Mouse (Mus musculus): ENCODE results near the gene Rimkla. TPM values are rescaled to one million over a fixed set of nuclear protein-coding genes. Genes with fewer than 3 reads are reported as not detected.

Gene Rimkla
- polyA plus RNA-seq, 1 experiment from 2014 or later = 18.4 TPM

GRCm38 (mm10) chr4:119463756-119464419 is 28.5 kb downstream of the Rimkla start:
- no peaks in the 10 kb centered on the region for H3K36me3 ChIP-seq
- H3K4me1 ChIP-seq = peaks cover 20% of the 10 kb centered on the region; the same call in 1 of the 2 replicates
- H3K9ac ChIP-seq = no peak overlapping the region
- WGBS = 83% methylated on average over 13 of the region's 13 CpGs
- no peak overlapping the region for H3K27ac ChIP-seq
- H3K27me3 ChIP-seq (replicated peaks) = no peaks in the 10 kb centered on the region
- ATAC-seq (ENCODE audit: low FRiP score, low read depth) = no peak
- H3K4me3 ChIP-seq = no peak overlapping the region
- H3K4me2 ChIP-seq (replicated peaks) = no peak overlapping the region
- H3K9me3 ChIP-seq = no peaks in the 10 kb centered on the region

GRCm38 (mm10) chr4:119462858-119463755 is 29.3 kb downstream of the Rimkla start:
- WGBS = 52% methylated on average over 11 of the region's 11 CpGs
- ATAC-seq (ENCODE audit: low FRiP score, low read depth) = peak; percentile 65
- H3K9me3 ChIP-seq = no peaks in the 10 kb centered on the region
- H3K27ac ChIP-seq = peak overlapping the region; percentile 37; the same call in 1 of the 2 replicates
- H3K36me3 ChIP-seq = no peaks in the 10 kb centered on the region
- peaks cover 20% of the 10 kb centered on the region; the same call in 1 of the 2 replicates for H3K4me1 ChIP-seq
- peak overlapping the region; percentile 27 for H3K4me2 ChIP-seq (replicated peaks)
- H3K27me3 ChIP-seq (replicated peaks) = no peaks in the 10 kb centered on the region
- H3K9ac ChIP-seq = no peak overlapping the region
- no peak overlapping the region for H3K4me3 ChIP-seq

- H3K27me3 ChIP-seq (replicated peaks) = no peaks in the 10 kb centered on the region
- WGBS = 94% methylated on average over 3 of the region's 3 CpGs
- no peak overlapping the region for H3K4me3 ChIP-seq
- no peak for ATAC-seq (ENCODE audit: low FRiP score, low read depth)
- no peaks in the 10 kb centered on the region for H3K36me3 ChIP-seq
- no peaks in the 10 kb centered on the region for H3K9me3 ChIP-seq
- H3K4me1 ChIP-seq = peaks cover 20% of the 10 kb centered on the region; the same call in 1 of the 2 replicates
- no peak overlapping the region for H3K9ac ChIP-seq
- H3K27ac ChIP-seq = peak overlapping the region; percentile 16; the same call in 1 of the 2 replicates
- H3K4me2 ChIP-seq (replicated peaks) = 0 out of 2 replicates have a peak overlapping the region, but pooled peaks have one; percentile 27
These were observed 30.0 kb downstream of the Rimkla start for GRCm38 (mm10) chr4:119462457-119462856.

- peaks cover 20% of the 10 kb centered on the region; the same call in 1 of the 2 replicates for H3K4me1 ChIP-seq
- peak; percentile 74 for ATAC-seq (ENCODE audit: low FRiP score, low read depth)
- no peaks in the 10 kb centered on the region for H3K9me3 ChIP-seq
- H3K9ac ChIP-seq = no peak overlapping the region
- 30% methylated on average over 8 of the region's 8 CpGs for WGBS
- H3K36me3 ChIP-seq = no peaks in the 10 kb centered on the region
- H3K27me3 ChIP-seq (replicated peaks) = no peaks in the 10 kb centered on the region
- H3K4me2 ChIP-seq (replicated peaks) = peak overlapping the region; percentile 12; the same call in 1 of the 2 replicates
- H3K4me3 ChIP-seq = no peak overlapping the region
- H3K27ac ChIP-seq = peak overlapping the region; percentile 0; the same call in 1 of the 2 replicates
These were observed 31.7 kb downstream of the Rimkla start for GRCm38 (mm10) chr4:119460728-119461141.

- 66% methylated on average over 5 of the region's 5 CpGs for WGBS
- peaks cover 20% of the 10 kb centered on the region; the same call in 1 of the 2 replicates for H3K4me1 ChIP-seq
- no peaks in the 10 kb centered on the region for H3K27me3 ChIP-seq (replicated peaks)
- no peak overlapping the region for H3K27ac ChIP-seq
- H3K9me3 ChIP-seq = no peaks in the 10 kb centered on the region
- no peak overlapping the region for H3K4me3 ChIP-seq
- H3K4me2 ChIP-seq (replicated peaks) = peak overlapping the region; percentile 12; the same call in 1 of the 2 replicates
- H3K36me3 ChIP-seq = no peaks in the 10 kb centered on the region
- no peak for ATAC-seq (ENCODE audit: low FRiP score, low read depth)
- H3K9ac ChIP-seq = no peak overlapping the region
These were observed 32.1 kb downstream of the Rimkla start for GRCm38 (mm10) chr4:119460296-119460695.

GRCm38 (mm10) chr4:119453533-119453932 is 38.9 kb downstream of the Rimkla start:
- Histone ChIP-seq H3K36me3 (no peaks in the 10 kb centered on the region), H3K27me3 (replicated peaks) (no peaks in the 10 kb centered on the region), H3K4me3 (no peak overlapping the region), H3K4me1 (peaks cover 3% of the 10 kb centered on the region; the same call in 1 of the 2 replicates), H3K27ac (no peak overlapping the region), H3K4me2 (replicated peaks) (0 out of 2 replicates have a peak overlapping the region, but pooled peaks have one; percentile 9), H3K9ac (no peak overlapping the region), H3K9me3 (no peaks in the 10 kb centered on the region)
- ATAC-seq (ENCODE audit: low FRiP score, low read depth) = peak; percentile 81
- WGBS = 15% methylated on average over 6 of the region's 6 CpGs

GRCm38 (mm10) chr4:119453128-119453527 is 39.3 kb downstream of the Rimkla start:
- H3K9me3 ChIP-seq = no peaks in the 10 kb centered on the region
- H3K4me1 ChIP-seq = peaks cover 3% of the 10 kb centered on the region; the same call in 1 of the 2 replicates
- H3K4me2 ChIP-seq (replicated peaks) = no peak overlapping the region
- no peak overlapping the region for H3K4me3 ChIP-seq
- ATAC-seq (ENCODE audit: low FRiP score, low read depth) = no peak
- WGBS = 70% methylated on average over 5 of the region's 5 CpGs
- H3K9ac ChIP-seq = no peak overlapping the region
- H3K27ac ChIP-seq = no peak overlapping the region
- no peaks in the 10 kb centered on the region for H3K36me3 ChIP-seq
- H3K27me3 ChIP-seq (replicated peaks) = no peaks in the 10 kb centered on the region

- Histone ChIP-seq H3K9ac (no peak overlapping the region), H3K27ac (no peak overlapping the region), H3K4me3 (no peak overlapping the region), H3K27me3 (replicated peaks) (no peaks in the 10 kb centered on the region), H3K36me3 (no peaks in the 10 kb centered on the region), H3K4me1 (peaks cover 3% of the 10 kb centered on the region; the same call in 1 of the 2 replicates), H3K9me3 (no peaks in the 10 kb centered on the region), H3K4me2 (replicated peaks) (no peak overlapping the region)
- WGBS = 77% methylated on average over 7 of the region's 7 CpGs
- ATAC-seq (ENCODE audit: low FRiP score, low read depth) = no peak
These were observed 42.0 kb downstream of the Rimkla start for GRCm38 (mm10) chr4:119450436-119450835.

- no peak overlapping the region for H3K4me2 ChIP-seq (replicated peaks)
- no peaks in the 10 kb centered on the region for H3K4me1 ChIP-seq
- no peaks in the 10 kb centered on the region for H3K9me3 ChIP-seq
- no peak for ATAC-seq (ENCODE audit: low FRiP score, low read depth)
- no peaks in the 10 kb centered on the region for H3K36me3 ChIP-seq
- H3K9ac ChIP-seq = no peak overlapping the region
- H3K4me3 ChIP-seq = no peak overlapping the region
- 75% methylated on average over 3 of the region's 3 CpGs for WGBS
- no peaks in the 10 kb centered on the region for H3K27me3 ChIP-seq (replicated peaks)
- H3K27ac ChIP-seq = no peak overlapping the region
These were observed 44.6 kb downstream of the Rimkla start for GRCm38 (mm10) chr4:119447786-119448185.

- 94% methylated on average over 6 of the region's 6 CpGs for WGBS
- no peaks in the 10 kb centered on the region for H3K36me3 ChIP-seq
- no peaks in the 10 kb centered on the region for H3K9me3 ChIP-seq
- no peaks in the 10 kb centered on the region; the same call in 1 of the 2 replicates for H3K4me1 ChIP-seq
- H3K27ac ChIP-seq = no peak overlapping the region
- H3K27me3 ChIP-seq (replicated peaks) = no peaks in the 10 kb centered on the region
- no peak overlapping the region for H3K4me3 ChIP-seq
- no peak for ATAC-seq (ENCODE audit: low FRiP score, low read depth)
- no peak overlapping the region for H3K4me2 ChIP-seq (replicated peaks)
- H3K9ac ChIP-seq = no peak overlapping the region
These were observed 45.2 kb downstream of the Rimkla start for GRCm38 (mm10) chr4:119447261-119447660.

- Histone ChIP-seq H3K27me3 (replicated peaks) (no peaks in the 10 kb centered on the region), H3K4me2 (replicated peaks) (no peak overlapping the region), H3K9ac (no peak overlapping the region), H3K27ac (no peak overlapping the region), H3K9me3 (no peaks in the 10 kb centered on the region), H3K4me1 (no peaks in the 10 kb centered on the region; the same call in 1 of the 2 replicates), H3K36me3 (no peaks in the 10 kb centered on the region), H3K4me3 (no peak overlapping the region)
- no peak for ATAC-seq (ENCODE audit: low FRiP score, low read depth)
- 51% methylated on average over 6 of the region's 6 CpGs for WGBS
These were observed 49.9 kb downstream of the Rimkla start for GRCm38 (mm10) chr4:119442539-119442938.

- H3K36me3 ChIP-seq = no peaks in the 10 kb centered on the region
- H3K27me3 ChIP-seq (replicated peaks) = no peaks in the 10 kb centered on the region
- no peaks in the 10 kb centered on the region; the same call in 1 of the 2 replicates for H3K4me1 ChIP-seq
- no peaks in the 10 kb centered on the region for H3K9me3 ChIP-seq
- no peak for ATAC-seq (ENCODE audit: low FRiP score, low read depth)
- no peak overlapping the region for H3K4me2 ChIP-seq (replicated peaks)
- 90% methylated on average over 4 of the region's 4 CpGs for WGBS
- H3K9ac ChIP-seq = no peak overlapping the region
- H3K4me3 ChIP-seq = no peak overlapping the region
- no peak overlapping the region for H3K27ac ChIP-seq
These were observed 50.6 kb downstream of the Rimkla start for GRCm38 (mm10) chr4:119441836-119442235.

Data from neural tube, embryonic 12.5 days (tissue).